Mouse (Mus musculus) kidney, adult 2 months (tissue): ENCODE measurements at regions not wholly inside any gene's neighbourhood (a gene's known extent, or its start where the extent isn't known, plus 50 kb on each side); places are given as distances from the start of the nearest gene placed in this dataset.

Source experiments
- CTCF ChIP-seq: fragments of 200-500 bp; conservative IDR thresholded peaks from 2 replicates; pipeline ENCODE4 v1.5.1; 2011; ENCODE audit warnings: low read depth, mild to moderate bottlenecking, control low read depth, low read length, moderate library complexity, mixed read lengths; ENCODE audit not compliant: insufficient read depth, insufficient read length
- POLR2A ChIP-seq: fragments of 200-500 bp; IDR thresholded peaks from one replicate; pipeline ENCODE4 v1.6.1; 2011; ENCODE audit warnings: low read depth, low read length, control low read depth

GRCm38 (mm10) chr17:82457972-82458371 lies 719.8 kb upstream of the Slc8a1 start:
- no peak for TF ChIP-seq CTCF
- TF ChIP-seq POLR2A, result no peak
